Mouse (Mus musculus) myocyte (in vitro differentiated cells): ENCODE results near the gene Mesp2. TPM values are rescaled to one million over a fixed set of nuclear protein-coding genes. Genes with fewer than 3 reads are reported as not detected.

Experiments
- H3K27me3 ChIP-seq: one replicate; pipeline ENCODE4 v1.6.1; 2011; ENCODE audit not compliant: control insufficient read depth, insufficient read depth, insufficient read length
- H3K36me3 ChIP-seq: one replicate; pipeline ENCODE4 v1.6.1; 2011; ENCODE audit not compliant: control insufficient read depth, insufficient read depth
- H3K4me2 ChIP-seq: one replicate; pipeline ENCODE4 v1.6.1; 2011; ENCODE audit warnings: low read depth, control low read depth
- H3K4me3 ChIP-seq: one replicate; pipeline ENCODE4 v1.5.1; 2011; ENCODE audit warnings: mild to moderate bottlenecking, control low read depth, moderate library complexity
- H3K79me2 ChIP-seq: one replicate; pipeline ENCODE4 v1.6.1; 2011; ENCODE audit not compliant: control insufficient read depth, insufficient read depth
- H3ac ChIP-seq: one replicate; pipeline ENCODE4 v1.6.1; 2011; ENCODE audit not compliant: control insufficient read depth, insufficient read length
- CEBPB ChIP-seq: IDR thresholded peaks from 2 replicates; pipeline ENCODE4 v1.6.1; 2011; ENCODE audit warnings: mild to moderate bottlenecking, moderate library complexity; ENCODE audit not compliant: poor library complexity, insufficient read depth, severe bottlenecking
- E2F4 ChIP-seq: IDR thresholded peaks from one replicate; pipeline ENCODE4 v1.6.1; 2011; ENCODE audit warnings: mild to moderate bottlenecking, control low read depth, moderate library complexity; ENCODE audit not compliant: insufficient read depth
- MAX ChIP-seq: IDR thresholded peaks from one replicate; pipeline ENCODE4 v1.6.1; 2011; ENCODE audit warnings: low read depth, mild to moderate bottlenecking, control low read depth
- MYOD1 ChIP-seq, 3 experiments: IDR thresholded peaks; one replicate each; pipeline ENCODE4 v1.6.1; 2011; ENCODE audit warnings: control low read depth in 2 of 3, low read depth in 2 of 3, mild to moderate bottlenecking in 2 of 3, moderate library complexity in 1 of 3; ENCODE audit not compliant: insufficient read length in 2 of 3, control insufficient read depth in 1 of 3
- MYOG ChIP-seq, 3 experiments: IDR thresholded peaks; one replicate each; pipeline ENCODE4 v1.6.1; 2011; ENCODE audit warnings: control low read depth in 2 of 3, low read depth in 2 of 3, mild to moderate bottlenecking in 2 of 3; ENCODE audit not compliant: insufficient read length in 2 of 3, control insufficient read depth in 1 of 3, insufficient read depth in 1 of 3
- POLR2A ChIP-seq: IDR thresholded peaks from one replicate; pipeline ENCODE4 v1.6.1; 2011; ENCODE audit warnings: low read depth, mild to moderate bottlenecking, control low read depth, moderate library complexity; ENCODE audit not compliant: insufficient read length
- POLR2AphosphoS2 ChIP-seq: IDR thresholded peaks from one replicate; pipeline ENCODE4 v1.6.1; 2011; ENCODE audit warnings: low read depth, control low read depth; ENCODE audit not compliant: insufficient read length
- REST ChIP-seq: IDR thresholded peaks from one replicate; pipeline ENCODE4 v1.6.1; 2011; ENCODE audit warnings: mild to moderate bottlenecking, control low read depth, moderate library complexity; ENCODE audit not compliant: insufficient read depth, insufficient read length
- SRF ChIP-seq: IDR thresholded peaks from one replicate; pipeline ENCODE4 v1.6.1; 2011; ENCODE audit warnings: low read depth; ENCODE audit not compliant: control insufficient read depth, insufficient read length
- TCF12 ChIP-seq: IDR thresholded peaks from one replicate; pipeline ENCODE4 v1.6.1; 2011; ENCODE audit warnings: mild to moderate bottlenecking, control low read depth; ENCODE audit not compliant: poor library complexity, insufficient read depth, severe bottlenecking
- TCF3 ChIP-seq: IDR thresholded peaks from one replicate; pipeline ENCODE4 v1.6.1; 2011; ENCODE audit warnings: low read depth, control low read depth; ENCODE audit not compliant: insufficient read length
- USF1 ChIP-seq: IDR thresholded peaks from one replicate; pipeline ENCODE4 v1.6.1; 2011; ENCODE audit warnings: low read depth, mild to moderate bottlenecking, control low read depth, moderate library complexity
- polyA plus RNA-seq: library from polyadenylated mRNA; unstranded; fragments of >200 nt; fragmentation: generic; extraction: Trizol; gene quantifications from one replicate; pipeline ENCODE4 v1.2.1, GENCODE M21; 2012; ENCODE audit warnings: missing spikeins

The Mesp2 gene
- polyA plus RNA-seq, result not detected

- H3K27me3 ChIP-seq, result peaks cover 7% of the 10 kb centered on the region
- no peaks in the 10 kb centered on the region for H3K36me3 ChIP-seq
- no peak within 1 kb of the TSS for H3K4me3 ChIP-seq
- no peak within 1 kb of the TSS for H3K4me2 ChIP-seq
- TF ChIP-seq TCF12, result no peak
- no peak for TF ChIP-seq REST
- no peak for TF ChIP-seq POLR2A
- no peak for TF ChIP-seq SRF
- no peak for TF ChIP-seq E2F4
- TF ChIP-seq TCF3, result no peak
- TF ChIP-seq POLR2AphosphoS2, result no peak
- no peak for TF ChIP-seq MYOG (IDR thresholded peaks at IDR 0.05; ENCODE audit: control insufficient read depth in 1 of 3, insufficient read depth in 1 of 3, insufficient read length in 2 of 3, low read depth in 2 of 3)
- no peak for TF ChIP-seq MAX
- TF ChIP-seq MYOD1 (IDR thresholded peaks at IDR 0.05; ENCODE audit: control insufficient read depth in 1 of 3, insufficient read length in 2 of 3, low read depth in 2 of 3), result no peak
- TF ChIP-seq CEBPB, result no peak
- TF ChIP-seq USF1, result no peak
- H3K79me2 ChIP-seq, result no peaks in the 10 kb centered on the region
- no peak within 1 kb of the TSS for H3ac ChIP-seq
Observed at GRCm38 (mm10) chr7:79810611-79811506, at the start of gene Mesp2. TSS of gene Mesp2 (plus strand) at chr7:79810727.

DNA sequence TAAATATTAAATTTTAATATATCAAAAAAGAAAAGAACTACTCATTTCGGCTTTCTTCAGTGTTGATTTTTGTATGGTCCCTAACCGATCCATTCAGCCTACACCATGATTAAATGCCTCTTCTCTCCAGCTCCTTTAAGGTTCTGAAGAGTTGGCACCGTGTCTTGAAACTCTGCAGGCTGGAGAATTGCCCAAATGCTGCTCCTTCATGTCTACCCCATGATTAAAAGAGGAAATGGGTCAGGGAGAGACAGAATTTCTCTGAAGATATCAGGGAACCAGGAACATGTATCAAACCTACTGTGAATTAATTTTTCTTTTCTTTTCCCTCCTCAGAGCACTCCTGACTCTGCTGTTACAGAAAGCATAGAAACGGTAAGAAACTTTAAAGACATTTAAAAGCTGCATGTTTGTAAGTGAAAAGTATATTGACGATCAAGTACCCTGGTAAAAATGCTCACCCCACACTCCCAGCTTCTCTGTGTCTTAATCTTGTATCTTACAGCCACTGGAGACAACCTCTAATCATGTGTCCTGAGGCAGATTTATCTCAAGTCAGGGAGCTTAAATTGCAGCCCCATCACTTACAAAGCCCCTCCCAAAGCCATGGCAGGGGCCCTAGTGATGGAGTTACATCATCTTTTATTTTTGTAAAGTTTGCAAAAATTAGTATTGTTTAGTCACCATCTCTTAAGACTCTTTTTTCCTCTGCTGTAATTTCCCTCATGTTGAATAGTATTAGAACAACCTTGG lies 49.2 kb upstream of the Mesp2 start:
- no peaks in the 10 kb centered on the region for H3K79me2 ChIP-seq
- H3K4me3 ChIP-seq, result no peak overlapping the region
- peak overlapping the region; percentile 12 for H3K4me2 ChIP-seq
- TF ChIP-seq POLR2A, result no peak
- TF ChIP-seq CEBPB, result no peak
- no peak for TF ChIP-seq MYOG (IDR thresholded peaks at IDR 0.05; ENCODE audit: control insufficient read depth in 1 of 3, insufficient read depth in 1 of 3, insufficient read length in 2 of 3, low read depth in 2 of 3)
- TF ChIP-seq E2F4, result no peak
- no peak for TF ChIP-seq POLR2AphosphoS2
- no peak for TF ChIP-seq TCF12
- no peak for TF ChIP-seq SRF
- no peak for TF ChIP-seq MYOD1 (IDR thresholded peaks at IDR 0.05; ENCODE audit: control insufficient read depth in 1 of 3, insufficient read length in 2 of 3, low read depth in 2 of 3)
- no peak for TF ChIP-seq TCF3
- no peak for TF ChIP-seq MAX
- no peaks in the 10 kb centered on the region for H3K36me3 ChIP-seq
- H3ac ChIP-seq, result no peak overlapping the region
- peaks cover 14% of the 10 kb centered on the region for H3K27me3 ChIP-seq

DNA sequence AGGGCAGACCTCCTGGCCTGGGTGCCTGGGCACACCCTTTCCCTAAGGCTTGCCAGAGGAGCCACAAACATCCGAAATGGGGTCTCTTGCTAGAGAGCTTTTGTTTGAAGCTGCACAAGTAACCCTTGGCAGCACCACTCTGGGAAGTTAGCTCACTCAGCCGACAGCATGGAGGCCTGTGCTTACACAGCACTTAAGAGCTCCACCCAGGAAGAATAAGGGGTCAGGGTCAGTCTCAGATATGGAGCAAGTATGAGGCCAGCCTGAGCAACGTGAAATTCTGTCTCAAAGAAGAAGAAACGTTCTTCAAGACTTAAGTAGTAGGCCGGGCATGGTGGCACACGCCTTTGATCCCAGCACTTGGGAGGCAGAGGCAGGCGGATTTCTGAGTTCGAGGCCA lies 48.4 kb upstream of the Mesp2 start:
- TF ChIP-seq USF1 (no peak), TCF3 (no peak), MYOG (IDR thresholded peaks at IDR 0.05; ENCODE audit: control insufficient read depth in 1 of 3, insufficient read depth in 1 of 3, insufficient read length in 2 of 3, low read depth in 2 of 3) (no peak), E2F4 (no peak), REST (no peak), POLR2AphosphoS2 (no peak), SRF (no peak)
- H3K27me3 ChIP-seq, result peaks cover 14% of the 10 kb centered on the region
- H3K79me2 ChIP-seq, result no peaks in the 10 kb centered on the region
- H3K4me2 ChIP-seq, result no peak overlapping the region
- no peak overlapping the region for H3K4me3 ChIP-seq
- H3ac ChIP-seq, result no peak overlapping the region
- H3K36me3 ChIP-seq, result no peaks in the 10 kb centered on the region

- Histone ChIP-seq H3K4me2 (no peak overlapping the region), H3K79me2 (no peaks in the 10 kb centered on the region), H3K27me3 (peaks cover 5% of the 10 kb centered on the region), H3K36me3 (no peaks in the 10 kb centered on the region), H3ac (no peak overlapping the region), H3K4me3 (no peak overlapping the region)
- no peak for TF ChIP-seq CEBPB
- TF ChIP-seq E2F4, result no peak
- TF ChIP-seq TCF3, result no peak
- no peak for TF ChIP-seq TCF12
- TF ChIP-seq MYOG (IDR thresholded peaks at IDR 0.05; ENCODE audit: control insufficient read depth in 1 of 3, insufficient read depth in 1 of 3, insufficient read length in 2 of 3, low read depth in 2 of 3), result no peak
Observed at GRCm38 (mm10) chr7:79765991-79766390, 44.5 kb upstream of the Mesp2 start.
